Mouse (Mus musculus): ENCODE results near the gene Babam2. TPM values are rescaled to one million over a fixed set of nuclear protein-coding genes. Genes with fewer than 3 reads are reported as not detected.

Gene Babam2
- total RNA-seq, 2 experiments from 2014 or later = 31.6 to 37.3 TPM

DNA sequence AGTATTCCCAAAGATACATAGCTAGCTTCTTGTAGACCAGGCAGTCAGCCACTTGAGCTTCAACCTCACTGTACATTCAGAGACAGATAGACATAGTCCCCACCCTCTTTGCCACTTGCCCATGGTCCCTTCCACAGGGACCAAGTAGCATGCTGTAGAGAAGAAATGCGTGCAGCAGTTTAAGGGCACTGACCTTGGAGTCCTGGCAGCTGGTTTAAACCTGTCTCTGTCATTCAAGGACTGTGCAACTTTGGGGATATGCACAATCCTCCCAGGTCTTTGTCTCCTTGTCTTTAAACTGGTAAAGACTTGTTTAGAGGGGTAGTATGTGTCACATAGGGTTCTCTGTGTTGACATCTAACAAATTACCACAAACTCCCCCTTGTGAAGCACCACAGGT lies 364.4 kb downstream of the Babam2 start:
- DNase-seq = no peak
- intact Hi-C loops (cut with DNase I) = no loop called here

DNA sequence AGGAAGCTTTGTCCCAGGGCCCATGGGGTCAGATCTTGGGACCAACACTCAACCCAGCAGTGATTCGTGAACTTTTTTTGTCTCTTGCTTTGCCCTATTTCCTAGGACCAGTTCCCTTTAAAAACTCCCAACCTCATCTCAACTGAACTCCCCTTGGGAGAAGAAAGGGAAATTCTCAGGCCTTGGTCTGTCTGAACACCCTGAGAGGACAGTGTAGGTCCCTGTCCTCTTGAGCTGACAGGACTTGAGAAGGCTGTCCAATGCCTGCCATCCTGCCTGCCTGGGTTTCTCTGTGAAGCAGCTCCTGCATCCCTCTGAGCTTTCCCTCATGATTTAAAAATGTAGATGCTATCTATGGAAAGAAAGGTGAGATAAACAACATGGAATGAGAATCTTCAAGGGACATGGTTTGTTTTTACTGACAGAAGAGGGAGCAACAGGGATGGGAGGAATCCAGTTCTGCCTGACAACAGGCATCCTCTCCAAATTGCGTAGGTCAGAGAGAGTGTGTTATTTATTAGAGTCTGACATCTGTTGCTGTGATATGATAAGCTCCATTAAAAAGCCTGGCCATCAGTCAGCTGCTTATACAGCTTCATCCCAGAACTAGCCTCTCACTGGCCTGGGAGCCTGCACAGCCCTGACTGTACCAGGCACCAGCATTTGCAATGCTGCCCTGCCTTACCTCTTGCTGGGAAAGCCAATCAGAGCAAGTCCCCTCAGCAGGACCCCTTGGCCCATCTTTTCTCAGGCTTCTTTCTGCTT lies 367.0 kb downstream of the Babam2 start:
- peak in 1 of 2 experiments; percentile 25 for DNase-seq
- intact Hi-C loops (cut with DNase I) = no loop called here

DNA sequence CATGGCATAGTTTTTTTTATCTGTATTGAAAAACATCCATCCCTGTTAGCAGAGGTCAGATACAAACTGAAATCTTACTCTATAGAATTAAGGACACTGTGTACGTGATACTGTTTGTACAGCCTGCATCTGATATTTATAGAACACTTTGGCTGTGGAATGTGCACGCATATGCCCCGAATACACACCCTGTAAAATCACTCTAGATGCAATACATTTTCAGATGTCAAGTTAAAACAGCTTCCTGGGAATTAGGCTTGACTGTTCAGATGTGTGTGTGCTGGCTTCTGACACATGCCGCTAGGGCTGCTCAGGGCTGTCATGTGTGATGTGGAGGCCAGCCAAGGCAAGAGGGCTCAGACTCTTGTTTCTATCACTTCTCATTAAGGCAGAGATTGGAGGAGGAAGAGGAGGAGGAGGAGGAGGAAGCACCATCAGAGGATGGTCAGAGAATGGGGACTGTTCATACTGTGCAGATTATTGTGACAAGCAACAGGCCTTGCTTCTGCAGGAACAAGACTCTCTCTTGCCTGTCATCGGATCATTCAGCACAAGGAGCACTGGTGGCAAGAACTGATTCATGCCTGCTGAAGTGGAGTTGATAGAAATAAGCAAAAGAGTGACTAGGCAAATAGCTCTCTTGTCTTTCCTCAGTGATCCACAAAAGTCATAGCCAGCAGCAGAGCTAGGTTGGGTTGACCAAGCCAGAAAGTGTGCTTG lies 368.7 kb downstream of the Babam2 start:
- no peak for DNase-seq
- intact Hi-C loops (cut with DNase I) = no loop called here

DNA sequence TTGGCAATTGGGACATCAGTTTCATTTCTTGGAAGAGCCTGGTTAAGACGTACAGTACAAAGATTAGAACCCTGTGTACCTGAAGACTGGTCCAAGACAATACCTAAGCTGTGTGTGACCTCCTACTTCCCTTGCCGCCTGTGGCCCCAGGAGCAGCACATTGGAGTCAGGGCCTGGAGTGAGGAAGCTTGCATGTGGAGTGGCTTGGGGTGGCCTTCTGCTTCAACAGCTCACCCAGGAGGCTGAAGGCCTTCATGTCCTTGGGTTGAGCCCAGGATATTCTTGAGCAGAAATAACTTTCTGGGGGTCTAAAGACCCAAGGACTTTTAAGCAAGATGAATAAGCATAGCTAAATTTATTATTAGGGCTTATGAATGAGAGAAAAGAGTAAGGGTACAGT lies 369.4 kb downstream of the Babam2 start:
- intact Hi-C loops (cut with DNase I) = no loop called here
- no peak for DNase-seq

DNA sequence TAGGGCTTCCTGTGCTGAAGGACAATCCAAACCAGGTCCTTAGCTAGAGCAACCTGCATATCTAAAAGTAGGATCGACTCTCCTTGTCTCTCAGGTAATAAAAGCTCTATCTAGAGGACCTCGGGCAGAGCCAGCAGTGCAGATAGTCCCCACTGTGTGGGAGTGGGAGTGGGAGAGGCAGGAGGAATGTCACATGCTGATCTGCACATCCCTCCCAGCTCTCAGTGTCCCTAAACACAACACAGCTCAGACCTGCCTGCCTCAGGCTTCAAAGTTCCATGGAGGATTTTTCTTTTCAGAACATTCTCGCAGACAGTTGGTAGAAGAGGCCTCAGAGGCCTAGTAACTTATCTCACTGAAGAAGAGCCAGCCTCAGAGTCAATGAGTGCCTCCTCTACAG lies 371.1 kb downstream of the Babam2 start:
- intact Hi-C loops (cut with DNase I) = no loop called here
- no peak for DNase-seq

DNA sequence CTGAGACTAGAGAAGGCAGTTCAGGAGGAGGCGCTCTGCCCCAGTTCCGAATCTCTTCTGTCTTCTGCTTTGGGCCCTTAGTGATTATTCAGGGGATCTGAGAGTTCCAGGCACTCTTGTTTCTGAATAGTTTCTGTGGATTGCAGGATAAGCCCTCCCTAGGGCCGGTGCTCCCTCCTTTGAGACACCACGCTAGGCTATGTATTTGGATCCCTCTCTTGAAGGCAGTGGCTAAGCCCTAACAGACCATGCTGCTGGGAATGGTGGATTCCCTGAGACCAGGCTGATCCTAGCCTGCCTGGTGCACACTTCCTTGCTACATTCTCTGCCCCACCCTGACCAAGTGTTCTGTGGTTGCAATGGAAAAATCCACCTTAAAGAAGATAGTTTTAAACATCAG lies 371.6 kb downstream of the Babam2 start:
- no peak for DNase-seq
- intact Hi-C loops (cut with DNase I) = no loop called here

DNA sequence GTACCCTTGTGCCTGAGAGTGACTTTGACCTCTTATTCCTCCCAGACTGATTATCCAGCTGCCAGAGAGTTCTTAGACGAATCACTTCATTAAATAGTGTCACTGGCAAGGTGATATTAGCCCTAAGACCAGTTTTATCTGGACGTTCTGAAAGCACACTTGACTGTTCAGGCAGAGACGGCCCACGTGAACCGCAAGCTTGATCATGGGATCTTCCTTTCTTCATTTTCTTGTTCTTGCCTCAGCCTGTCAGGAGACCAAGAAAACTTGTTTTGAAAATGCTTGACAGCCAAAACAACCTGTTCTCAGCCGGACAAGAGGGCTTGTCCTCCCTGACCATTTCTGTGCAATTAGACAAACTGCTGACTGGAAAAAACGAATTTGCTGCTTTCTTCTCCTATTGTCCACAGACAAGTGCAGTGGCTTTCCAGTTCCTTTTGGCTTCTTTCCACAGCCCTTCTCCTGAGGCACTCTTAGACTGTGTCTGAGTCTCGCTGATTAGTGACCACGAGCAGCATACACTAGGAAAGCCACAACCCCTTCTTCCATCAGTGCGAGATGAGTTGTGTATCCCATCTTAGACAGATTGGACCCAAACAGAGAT lies 372.2 kb downstream of the Babam2 start:
- intact Hi-C loops (cut with DNase I) = no loop called here
- DNase-seq = peak in 1 of 2 experiments; percentile 23

DNA sequence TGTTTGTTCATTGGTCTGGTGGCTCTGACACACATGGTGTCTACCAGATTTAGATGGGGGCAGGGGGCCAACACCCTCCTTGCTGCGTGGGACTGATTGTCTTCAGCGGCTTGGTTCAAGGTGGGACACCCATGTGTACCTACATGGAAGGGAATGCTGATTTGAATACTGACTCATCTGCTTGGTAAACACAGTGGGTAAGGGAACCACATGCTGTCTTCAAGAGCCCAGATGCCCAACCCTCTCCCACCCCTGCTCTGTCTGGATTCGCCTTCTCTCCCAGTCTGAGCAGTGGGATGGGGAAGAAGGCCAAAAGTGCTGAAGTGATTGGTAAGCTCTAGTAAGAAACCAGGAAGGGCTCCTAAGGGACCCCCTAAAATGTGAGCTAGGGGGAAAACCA lies 373.3 kb downstream of the Babam2 start:
- intact Hi-C loops (cut with DNase I) = no loop called here

DNA sequence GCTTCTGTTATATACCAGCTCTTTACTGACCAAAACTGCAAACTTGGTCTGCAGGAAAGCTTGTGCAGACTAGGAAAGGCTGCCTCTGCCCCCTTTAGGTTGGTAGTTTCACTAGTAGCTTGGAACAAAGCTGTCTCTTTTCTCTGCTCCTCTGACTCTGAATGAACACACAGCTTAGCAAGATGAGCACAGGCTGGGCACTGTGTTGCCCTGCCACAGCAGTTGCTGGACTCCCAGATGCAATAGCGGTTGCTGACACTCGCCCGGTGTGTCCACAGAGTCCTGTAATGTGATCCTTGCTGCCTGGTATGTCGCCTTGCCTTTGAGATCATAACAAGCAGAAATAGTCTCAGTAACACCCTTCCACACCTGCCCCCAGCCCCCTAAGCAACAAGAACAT lies 373.8 kb downstream of the Babam2 start:
- no peak for DNase-seq
- intact Hi-C loops (cut with DNase I) = no loop called here

More for the DNA sequence above, 373.3 kb downstream of the Babam2 start:
- DNase-seq = no peak

DNA sequence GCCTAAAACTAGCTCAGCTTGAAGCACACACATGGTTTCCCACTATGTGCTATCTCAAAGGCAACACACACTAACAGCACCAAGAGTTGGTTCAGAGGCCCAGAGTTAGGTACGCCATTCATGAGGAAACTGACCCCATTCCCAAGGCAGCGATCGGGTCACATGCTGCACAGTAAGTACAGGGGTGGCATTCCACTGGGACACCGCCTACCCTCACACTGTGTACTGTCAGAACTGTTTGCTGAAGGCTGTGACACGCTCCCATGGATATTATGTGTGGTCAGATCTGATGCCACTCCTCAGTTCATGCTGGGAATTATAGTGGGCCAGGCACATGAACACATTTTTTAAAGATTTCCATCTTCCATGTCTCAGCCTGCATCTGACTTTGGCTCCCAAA lies 374.3 kb downstream of the Babam2 start:
- intact Hi-C loops (cut with DNase I) = no loop called here
- DNase-seq = no peak

DNA sequence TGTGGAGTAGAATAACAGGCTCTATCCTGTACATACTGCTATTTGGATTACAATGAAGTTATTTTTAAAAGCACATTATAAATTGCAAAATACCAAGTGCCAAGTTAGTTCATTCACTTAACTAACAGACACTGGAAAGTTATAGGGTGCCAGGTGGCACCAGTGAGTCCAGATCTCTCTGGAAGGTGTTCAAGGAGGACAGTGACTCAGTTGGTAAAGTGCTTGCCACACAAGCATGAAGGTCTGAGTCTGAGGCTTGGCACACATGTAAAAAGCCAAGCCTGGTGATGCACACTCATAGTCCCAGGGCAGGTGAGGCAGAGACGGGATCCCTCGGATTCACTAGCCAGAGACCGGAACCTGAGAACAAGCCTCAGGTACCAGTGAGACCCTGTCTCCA lies 375.4 kb downstream of the Babam2 start:
- intact Hi-C loops (cut with DNase I) = no loop called here

DNA sequence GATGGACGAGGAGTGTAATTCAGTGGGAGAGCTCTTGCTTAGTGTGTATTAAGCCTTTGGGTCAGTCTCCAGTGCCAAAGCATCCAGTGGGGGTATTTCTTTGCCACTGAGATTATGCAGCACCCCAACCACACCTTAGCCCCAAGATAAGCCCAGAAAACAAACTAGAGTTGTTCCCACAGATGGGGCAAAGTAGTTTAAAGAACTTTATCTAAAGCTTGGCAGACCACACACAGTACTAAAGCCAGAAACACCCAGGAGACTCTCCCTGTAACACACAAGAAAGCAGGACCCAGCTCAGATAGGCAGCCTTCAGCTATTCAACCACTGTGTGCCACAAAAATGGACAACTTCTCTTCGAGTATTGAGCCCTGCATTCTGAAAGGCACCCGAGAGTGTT lies 376.6 kb downstream of the Babam2 start:
- DNase-seq = no peak
- intact Hi-C loops (cut with DNase I) = no loop called here

More for the DNA sequence above, 375.4 kb downstream of the Babam2 start:
- DNase-seq = no peak

DNA sequence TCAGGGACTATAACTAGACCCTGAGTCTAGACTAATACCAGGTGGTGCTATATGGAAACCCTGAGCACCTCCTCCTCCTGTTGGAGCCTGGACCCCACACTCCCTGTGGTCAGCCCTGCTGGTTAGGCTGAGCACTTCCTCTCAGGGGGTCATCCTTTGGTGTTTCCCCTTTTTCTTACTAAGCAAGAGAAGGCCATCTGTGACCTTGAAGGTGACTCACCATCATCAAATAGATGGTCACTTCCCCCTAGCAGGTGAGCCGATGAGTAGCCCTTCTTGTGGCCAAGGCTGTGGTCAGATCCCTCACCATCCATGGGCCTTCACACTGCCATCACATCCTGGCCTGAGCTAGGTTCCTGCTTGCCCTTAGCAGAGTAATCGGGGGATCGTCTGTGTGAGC lies 379.7 kb downstream of the Babam2 start:
- intact Hi-C loops (cut with DNase I) = no loop called here
- DNase-seq = no peak

DNA sequence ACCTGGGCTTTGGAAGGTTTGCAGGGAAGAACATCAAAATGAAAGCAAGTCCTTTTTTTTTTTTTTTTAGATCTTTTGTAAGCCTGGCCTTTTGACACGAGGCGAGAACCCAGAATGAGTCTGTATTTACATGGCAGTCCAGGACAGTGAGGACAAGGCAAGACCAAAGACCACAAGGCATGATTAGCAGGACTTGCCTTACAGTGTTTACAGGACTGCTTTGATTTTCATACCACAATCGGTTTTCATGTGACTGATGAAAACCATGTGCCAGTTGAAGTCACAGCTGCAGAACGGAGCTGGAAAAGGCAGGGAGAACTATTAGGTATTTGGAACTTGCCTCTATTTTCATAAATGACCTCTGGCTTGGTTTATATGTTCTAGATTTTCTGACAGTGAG lies 381.5 kb downstream of the Babam2 start:
- intact Hi-C loops (cut with DNase I) = no loop called here
- no peak for DNase-seq

DNA sequence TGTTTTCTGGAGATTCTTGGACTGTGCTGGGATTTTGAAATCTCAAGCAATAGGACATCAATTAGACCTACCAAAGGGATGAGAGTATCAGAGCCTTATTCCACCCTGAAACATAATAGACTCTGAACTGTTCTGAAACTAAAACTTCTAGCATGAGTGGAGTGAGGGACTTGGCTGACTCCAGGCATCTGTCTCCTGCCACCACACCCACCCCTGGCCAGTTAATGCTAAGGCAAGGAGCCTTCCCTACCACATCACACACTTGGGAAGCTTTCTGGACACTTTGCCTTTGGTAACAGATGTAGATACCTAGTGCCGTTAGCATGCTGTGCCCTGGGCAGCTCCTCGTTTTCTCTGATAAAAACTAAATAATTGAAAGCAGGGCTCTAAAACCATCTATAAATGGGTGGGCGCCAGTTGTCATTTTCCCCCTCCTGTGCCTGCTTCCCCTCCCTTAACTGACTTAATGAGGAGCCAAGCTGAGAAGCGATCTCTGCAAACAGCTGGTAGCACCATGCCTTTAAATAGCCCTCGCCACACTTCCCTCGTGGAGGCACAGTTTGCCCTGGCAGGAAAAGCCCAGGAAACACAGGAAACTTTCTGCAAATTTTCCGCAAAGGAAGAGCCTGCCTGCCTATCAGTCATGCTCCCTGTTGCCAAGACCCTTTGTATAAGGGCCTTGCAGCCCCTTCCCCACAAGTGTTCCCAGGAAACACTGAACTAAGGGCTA lies 383.2 kb downstream of the Babam2 start:
- intact Hi-C loops (cut with DNase I) = no loop called here
- no peak for DNase-seq

DNA sequence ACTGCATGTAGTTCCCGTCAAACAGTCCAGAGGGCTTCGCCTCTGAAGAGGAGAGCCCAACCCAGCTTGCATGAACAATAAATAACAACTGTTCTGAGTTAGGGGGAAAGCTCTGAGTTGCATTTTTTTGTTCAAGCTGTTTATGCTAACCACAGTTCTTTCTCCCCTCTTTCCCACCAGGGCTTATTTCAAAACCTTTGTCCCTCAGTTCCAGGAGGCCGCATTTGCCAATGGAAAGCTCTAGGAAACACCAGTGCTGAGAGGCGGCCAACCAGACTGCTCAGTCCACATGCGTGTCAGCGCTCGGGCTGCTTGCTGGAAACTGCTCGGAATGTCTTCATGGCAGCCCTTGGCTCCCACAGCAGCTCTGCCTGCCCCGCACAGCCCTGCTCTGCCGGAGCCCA lies 386.9 kb downstream of the Babam2 start:
- no peak for DNase-seq
- intact Hi-C loops (cut with DNase I) = no loop called here

DNA sequence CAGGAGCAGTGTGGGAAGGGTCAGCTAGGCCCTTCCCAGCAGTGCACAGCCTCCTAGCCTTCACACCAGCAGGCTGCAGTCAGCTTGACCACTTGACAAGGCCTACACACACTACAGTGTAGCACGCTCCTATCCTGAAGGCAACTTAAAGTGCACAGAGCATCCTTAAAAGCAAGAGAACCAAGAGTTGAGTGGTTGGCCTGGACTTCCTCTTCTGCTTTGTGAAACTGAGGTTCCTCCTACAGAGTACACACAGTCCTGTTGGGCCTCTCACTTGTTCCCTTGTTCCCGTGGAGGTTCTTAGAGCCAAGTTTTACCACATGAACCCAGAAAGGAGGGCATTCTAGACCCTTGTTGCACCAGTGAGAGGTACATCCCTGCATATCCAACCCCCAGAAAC lies 388.1 kb downstream of the Babam2 start:
- intact Hi-C loops (cut with DNase I) = no loop called here
- DNase-seq = no peak

DNA sequence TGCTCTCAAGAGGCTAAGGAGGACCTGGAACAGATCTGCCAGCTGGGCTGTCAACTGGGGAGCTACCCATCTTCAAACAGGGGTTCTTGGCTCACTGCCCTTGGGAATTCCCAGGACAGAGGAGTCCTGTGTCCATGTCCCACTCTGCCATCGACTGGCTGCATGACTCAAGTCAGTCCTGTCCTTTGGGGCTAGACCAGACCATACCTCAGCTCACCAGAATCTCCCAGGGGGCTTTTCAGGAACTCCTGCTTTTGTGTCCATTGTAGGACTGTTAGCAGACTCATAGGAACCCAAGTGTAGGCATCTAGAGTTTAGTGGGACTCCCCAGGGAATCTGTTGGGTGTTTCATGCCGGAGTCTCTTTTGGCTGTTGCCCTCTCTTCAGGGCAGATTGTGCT lies 388.5 kb downstream of the Babam2 start:
- no peak for DNase-seq

DNA sequence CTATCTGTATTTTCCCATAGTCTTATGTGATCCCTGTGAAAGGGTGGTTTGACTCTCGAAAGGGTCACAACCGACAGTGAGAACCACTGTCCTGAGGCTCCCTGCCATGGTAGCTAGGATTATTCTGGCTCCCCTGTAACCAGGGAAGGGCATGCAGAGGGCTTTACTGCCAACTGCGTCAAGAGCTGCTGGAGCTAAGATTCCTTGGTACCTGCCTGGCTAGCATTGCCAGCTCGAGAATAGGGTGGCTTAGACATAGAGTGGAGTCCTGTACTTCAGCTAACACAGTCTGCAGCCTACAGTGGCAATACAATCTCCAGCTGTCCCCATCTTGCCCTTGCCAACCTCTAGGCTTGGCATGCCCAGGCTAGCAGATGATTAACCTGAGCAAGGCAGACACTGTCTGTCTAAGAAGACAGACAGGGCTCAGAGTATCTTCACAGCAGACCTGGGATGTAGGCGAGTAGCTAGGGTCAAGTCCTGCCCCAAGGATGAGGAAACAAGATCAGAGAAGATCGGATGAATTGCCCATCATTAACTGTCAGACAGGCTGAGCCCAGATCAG lies 389.1 kb downstream of the Babam2 start:
- no peak for DNase-seq
- intact Hi-C loops (cut with DNase I) = no loop called here

More for the DNA sequence above, 388.5 kb downstream of the Babam2 start:
- intact Hi-C loops (cut with DNase I) = no loop called here

DNA sequence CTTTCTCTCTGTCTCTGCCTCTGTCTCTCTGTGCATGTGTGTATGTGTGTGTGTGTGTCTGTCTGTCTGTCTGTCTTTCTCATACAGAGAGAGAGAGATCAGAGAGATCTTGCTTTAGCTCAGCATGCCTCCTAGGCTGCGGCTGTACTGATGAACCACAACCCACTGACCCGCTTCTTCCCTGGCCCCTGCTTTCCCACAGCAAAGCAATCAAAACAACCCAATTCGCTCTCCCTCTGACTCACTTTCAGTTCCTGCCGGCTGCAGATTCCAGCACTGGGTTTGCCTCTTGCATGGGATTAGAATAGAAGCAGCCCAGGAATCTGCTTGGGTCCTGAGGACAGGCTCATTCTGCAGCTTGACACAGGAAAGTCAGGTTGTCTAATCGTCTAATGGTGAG lies 392.0 kb downstream of the Babam2 start:
- DNase-seq = peak in 1 of 2 experiments; percentile 16
- intact Hi-C loops (cut with DNase I) = no loop called here

DNA sequence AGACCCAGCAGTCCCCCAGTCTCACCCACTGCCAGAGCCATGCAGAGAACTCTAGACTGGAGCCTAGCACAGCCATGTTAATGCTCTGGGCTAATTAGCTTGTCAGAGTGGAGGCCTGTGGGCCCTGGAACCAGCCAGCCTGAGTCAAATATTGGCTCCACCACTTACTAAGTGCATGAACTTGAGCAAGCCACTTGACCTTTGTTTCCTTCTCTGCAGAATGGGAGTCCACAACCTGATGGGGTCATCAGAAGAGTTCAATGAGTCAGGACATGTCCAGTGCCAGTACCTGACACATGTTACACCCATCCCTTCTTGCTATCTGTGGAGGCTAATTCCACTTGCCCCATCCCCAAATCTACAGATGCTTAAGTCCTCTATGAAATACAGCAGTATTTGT lies 394.8 kb downstream of the Babam2 start:
- intact Hi-C loops (cut with DNase I) = no loop called here
- DNase-seq = no peak
